Comparison of ENCODE assay signal across 9 mouse cellular contexts in genomic region chr4:99941655-99942414, GRCm38 (mm10). TPM values are rescaled to one million over a fixed set of nuclear protein-coding genes. Genes with fewer than 3 reads are reported as not detected.
A peak's percentile ranks its signal among the peaks of the same experiment; 100 is the strongest.
DNase-seq lines count a peak whose midpoint lies in the region; ATAC-seq lines count a peak whose summit lies in the region.
"Had no signal": no experiment of that assay in that cellular context is flagged by ENCODE, and none has a peak within 500 bp of the region (broad histone marks: within the 10 kb centered on the region; RNA-seq: fewer than 3 reads in every experiment).

No protein-coding gene starts in this region.

- no peak overlapping the region for H3K9ac ChIP-seq in liver, embryonic 12.5 days
- H3K9ac ChIP-seq: limb, embryonic 15.5 days; stomach, embryonic 15.5 days had no signal

- no peak overlapping the region for H3K4me3 ChIP-seq in liver, embryonic 12.5 days
- no peak overlapping the region for H3K4me3 ChIP-seq in embryonic facial prominence, embryonic 10.5 days
- H3K4me3 ChIP-seq: limb, embryonic 15.5 days; stomach, embryonic 15.5 days had no signal

- no peaks in the 10 kb centered on the region for H3K27me3 ChIP-seq in liver, embryonic 12.5 days (replicated peaks)
- H3K27me3 ChIP-seq in embryonic facial prominence, embryonic 10.5 days (replicated peaks; ENCODE audit: low read depth, poor library complexity, severe bottlenecking), result no peaks in the 10 kb centered on the region
- H3K27me3 ChIP-seq: limb, embryonic 15.5 days; stomach, embryonic 15.5 days had no signal

- no peaks in the 10 kb centered on the region for H3K36me3 ChIP-seq in liver, embryonic 12.5 days
- no peaks in the 10 kb centered on the region for H3K36me3 ChIP-seq in embryonic facial prominence, embryonic 10.5 days (replicated peaks)
- H3K36me3 ChIP-seq: stomach, embryonic 15.5 days had no signal

- 58% methylated on average over 10 of the region's 10 CpGs for WGBS in liver, embryonic 12.5 days (ENCODE audit: insufficient replicate concordance)
- WGBS in embryonic facial prominence, embryonic 10.5 days, result 86% methylated on average over 10 of the region's 10 CpGs

- H3K27ac ChIP-seq in liver, embryonic 12.5 days, result no peak overlapping the region
- no peak overlapping the region for H3K27ac ChIP-seq in embryonic facial prominence, embryonic 10.5 days (replicated peaks)
- H3K27ac ChIP-seq: limb, embryonic 15.5 days; stomach, embryonic 15.5 days had no signal

- peak; percentile 16 for DNase-seq in liver
- DNase-seq in adrenal gland, postnatal 14 days, result peak; percentile 86
- peak; percentile 77 for DNase-seq in induced T-regulatory cell, adult 2 months (ENCODE audit: low read depth)
- peak; percentile 72 for DNase-seq in lung, postnatal 10 days
- no peak for DNase-seq in right cerebral cortex, postnatal 14 days
- no peak for DNase-seq in embryonic facial prominence, embryonic 10.5 days (ENCODE audit: low spot score)

- no peak for ATAC-seq in liver, embryonic 12.5 days

- no peak overlapping the region for H3K4me2 ChIP-seq in liver, embryonic 12.5 days
- H3K4me2 ChIP-seq: limb, embryonic 15.5 days; stomach, embryonic 15.5 days had no signal

- peaks cover 6% of the 10 kb centered on the region; the same call in 1 of the 2 replicates for H3K4me1 ChIP-seq in liver, embryonic 12.5 days
- H3K4me1 ChIP-seq in embryonic facial prominence, embryonic 10.5 days, result 0 out of 2 replicates have a peak, but pooled peaks cover 6% of the 10 kb centered on the region

- H3K9me3 ChIP-seq in liver, embryonic 12.5 days (replicated peaks), result no peaks in the 10 kb centered on the region
- no peaks in the 10 kb centered on the region for H3K9me3 ChIP-seq in embryonic facial prominence, embryonic 10.5 days
- H3K9me3 ChIP-seq: limb, embryonic 15.5 days; stomach, embryonic 15.5 days had no signal

RNA-seq across cellular contexts. Expression of gene Itgb3bp, which starts 12.2 kb away (rescaled TPM):
- 29.7 and 30.0 TPM in 2 replicates for polyA plus RNA-seq in liver, embryonic 12.5 days (2016; fragmentation: Nextera tagmentation; extraction: Ambion mirVana)
- 6.6 and 7.0 TPM in 2 replicates for total RNA-seq in adrenal gland, postnatal 14 days (2021)
- polyA plus RNA-seq in embryonic facial prominence, embryonic 10.5 days (2016; fragmentation: Nextera tagmentation; extraction: Ambion mirVana), result 52.7 and 55.7 TPM in 2 replicates

RNA-seq across cellular contexts. Expression of gene Pgm1, which starts 12.6 kb away (rescaled TPM):
- 60.2 and 64.7 TPM in 2 replicates for polyA plus RNA-seq in liver, embryonic 12.5 days (2016; fragmentation: Nextera tagmentation; extraction: Ambion mirVana)
- total RNA-seq in adrenal gland, postnatal 14 days (2021), result 99.1 and 125 TPM in 2 replicates
- polyA plus RNA-seq in embryonic facial prominence, embryonic 10.5 days (2016; fragmentation: Nextera tagmentation; extraction: Ambion mirVana), result 62.9 and 77.5 TPM in 2 replicates

Comparison
In these comparisons a context has a peak if more than half of its experiments do, and no peak if none do; other contexts are left out.
1. DNase-seq: peak in liver (single experiment), adrenal gland, postnatal 14 days (single experiment), induced T-regulatory cell, adult 2 months (single experiment) and lung, postnatal 10 days (single experiment); none in right cerebral cortex, postnatal 14 days (single experiment) and embryonic facial prominence, embryonic 10.5 days (single experiment).